Mouse (Mus musculus) Muller cell, postnatal 12 days (primary cell): ENCODE data around the gene Pkd2.

Source experiments
- DNase-seq: peaks from one replicate; pipeline ENCODE4 v3.0.0-alpha.2; 2015; ENCODE audit errors: inconsistent ontology term

The Pkd2 gene

GRCm38 (mm10) chr5:104465731-104466130, 6.5 kb downstream of the Pkd2 start:
- no peak for DNase-seq

GRCm38 (mm10) chr5:104466816-104467215, 7.6 kb downstream of the Pkd2 start:
- DNase-seq, result no peak

GRCm38 (mm10) chr5:104468586-104468985, 9.3 kb downstream of the Pkd2 start:
- no peak for DNase-seq

GRCm38 (mm10) chr5:104470981-104471391, 11.7 kb downstream of the Pkd2 start:
- DNase-seq, result no peak

GRCm38 (mm10) chr5:104472371-104472770, 13.1 kb downstream of the Pkd2 start:
- no peak for DNase-seq

- DNase-seq, result no peak
Measured at GRCm38 (mm10) chr5:104480367-104480766, 21.1 kb downstream of the Pkd2 start.

- peak; percentile 74 for DNase-seq
Measured at GRCm38 (mm10) chr5:104482856-104483255, 23.6 kb downstream of the Pkd2 start.

- peak; percentile 49 for DNase-seq
Measured at GRCm38 (mm10) chr5:104491561-104491960, 32.3 kb downstream of the Pkd2 start.

GRCm38 (mm10) chr5:104504883-104505282, 45.6 kb downstream of the Pkd2 start:
- DNase-seq, result no peak

GRCm38 (mm10) chr5:104507829-104508194, 48.6 kb downstream of the Pkd2 start:
- no peak for DNase-seq

GRCm38 (mm10) chr5:104508195-104508891, 49.1 kb downstream of the Pkd2 start, which contains the start of gene BC005561:
Gene BC005561, plus strand, starts transcription at chr5:104508352.
- DNase-seq, result peak; percentile 86

GRCm38 (mm10) chr5:104511211-104511610, 52.0 kb downstream of the Pkd2 start:
- no peak for DNase-seq

GRCm38 (mm10) chr5:104538612-104539011, 79.4 kb downstream of the Pkd2 start:
- DNase-seq, result no peak

- DNase-seq, result no peak
Measured at GRCm38 (mm10) chr5:104539331-104539730, 80.1 kb downstream of the Pkd2 start.
